Mouse (Mus musculus): ENCODE measurements at regions not wholly inside any gene's neighbourhood (a gene's known extent, or its start where the extent isn't known, plus 50 kb on each side); places are given as distances from the start of the nearest gene placed in this dataset.

DNA sequence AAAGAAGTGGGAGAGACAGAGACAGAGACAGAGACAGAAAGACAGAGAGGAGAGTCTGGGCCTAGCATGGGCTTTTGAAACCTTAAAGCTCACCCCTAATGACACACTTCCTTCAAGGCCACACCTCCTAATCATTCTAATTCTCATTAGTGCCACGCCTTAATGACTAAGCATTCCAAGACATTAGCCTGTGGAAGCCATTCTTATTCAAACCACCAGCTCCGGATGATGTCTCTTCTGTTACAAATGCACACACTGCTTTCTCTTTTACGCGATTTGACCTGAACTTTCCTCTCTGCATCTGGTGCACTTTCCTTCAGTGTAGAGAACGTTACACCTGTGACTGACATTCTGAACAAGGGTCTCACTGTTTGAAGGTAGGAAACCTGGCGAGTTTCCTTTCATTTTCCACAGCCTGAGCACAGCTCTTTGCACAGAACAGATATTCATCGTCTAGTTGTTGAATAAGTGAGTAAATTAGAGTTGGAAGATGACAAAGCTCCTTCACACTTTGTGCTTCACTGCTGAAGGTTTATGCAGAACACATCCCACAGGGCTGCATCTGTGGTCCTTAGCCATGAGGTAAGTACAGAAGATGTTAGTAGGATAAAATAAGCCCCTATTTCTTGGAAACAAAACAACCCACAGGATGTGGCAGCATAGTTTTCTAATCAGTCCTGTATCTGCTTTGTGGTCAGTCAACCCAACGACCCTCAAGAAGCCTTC is 116.8 kb downstream of the Faxc start:
- no peak for DNase-seq

DNA sequence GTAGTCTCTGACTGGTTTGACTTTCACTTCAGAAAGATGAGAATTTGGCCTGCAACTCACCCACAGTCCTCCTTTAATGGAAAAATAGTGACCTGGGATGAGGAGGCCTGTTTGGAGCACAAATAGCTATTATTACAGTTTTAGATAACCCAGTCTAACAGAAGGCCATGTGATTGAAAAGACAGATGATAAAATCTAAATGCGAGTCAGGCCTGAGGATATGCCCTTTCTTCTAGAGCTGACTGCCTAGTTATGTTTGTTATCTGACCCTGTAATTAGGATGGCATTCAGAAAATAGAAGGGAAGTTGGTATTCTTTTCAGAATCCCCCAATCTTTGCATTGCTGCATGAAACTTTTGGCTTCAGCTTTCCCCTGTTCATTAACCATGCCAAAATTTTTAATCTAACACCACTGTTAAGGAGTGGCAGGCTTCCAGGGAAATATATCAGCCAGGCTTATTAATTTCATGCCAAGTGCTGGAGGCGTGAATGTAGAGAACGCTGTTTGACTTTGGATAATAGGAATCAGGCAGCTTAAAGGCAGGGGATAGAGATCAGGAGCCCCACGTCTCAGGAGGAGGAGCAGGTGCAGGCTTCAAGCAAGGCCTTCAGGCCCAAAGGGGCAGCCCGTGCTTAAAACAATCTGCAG is 135.8 kb downstream of the Faxc start:
- no peak for DNase-seq

DNA sequence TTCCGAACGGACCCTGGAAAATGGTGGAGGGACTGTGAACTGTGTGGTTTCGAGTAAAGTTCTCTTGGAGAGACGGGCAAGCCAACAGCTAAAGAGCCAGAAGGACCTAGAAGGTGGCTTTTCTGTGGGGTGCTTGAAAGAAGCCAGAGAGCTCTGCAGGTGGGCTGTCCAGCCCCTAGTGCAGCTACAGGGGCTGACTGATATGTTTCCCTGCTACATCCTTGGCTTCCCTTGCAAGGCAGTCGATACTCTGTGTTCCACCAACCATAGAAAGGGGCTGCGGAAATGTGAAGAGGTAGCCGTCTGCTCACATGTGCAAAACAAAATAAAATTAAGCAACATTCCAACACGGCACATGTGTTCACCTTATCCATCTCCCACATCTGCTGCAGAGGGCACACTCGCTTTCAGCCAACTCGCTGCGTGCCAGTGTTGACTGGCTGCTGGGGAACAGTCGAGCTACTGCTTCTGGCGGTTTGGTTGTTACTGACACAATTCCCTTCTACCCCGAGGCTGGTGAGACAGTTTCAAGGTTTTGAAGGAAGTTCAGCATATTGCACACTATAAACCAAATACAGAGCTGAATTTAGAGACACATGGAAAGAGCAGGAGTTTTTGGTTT is 136.7 kb downstream of the Faxc start:
- no peak for DNase-seq

DNA sequence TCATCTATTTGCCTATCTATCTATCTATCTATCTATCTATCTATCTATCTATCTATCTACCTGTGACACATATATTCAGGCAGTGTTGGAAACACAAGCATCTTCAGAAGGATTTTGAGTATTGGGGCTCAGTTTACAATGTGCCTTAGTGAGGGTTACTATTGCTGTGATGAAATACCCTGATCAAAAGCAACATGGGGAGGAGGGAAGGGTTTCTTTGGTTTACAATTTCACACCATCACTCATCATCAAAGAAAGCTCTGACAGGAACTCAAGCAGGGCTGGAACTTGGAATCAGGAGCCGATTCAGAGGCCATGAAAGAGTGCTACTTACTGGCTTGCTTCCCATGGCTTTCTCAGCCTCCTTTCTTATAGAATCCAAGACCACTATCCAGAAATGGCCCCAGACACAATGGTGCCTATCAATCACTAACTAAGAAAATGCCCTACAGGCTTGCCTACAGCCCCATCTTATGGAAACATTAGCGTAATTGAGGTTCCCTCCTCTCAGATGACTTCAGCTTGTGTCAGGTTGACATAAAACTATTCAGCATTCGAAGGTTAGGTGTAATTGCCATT is 157.2 kb downstream of the Faxc start:
- DNase-seq = no peak

DNA sequence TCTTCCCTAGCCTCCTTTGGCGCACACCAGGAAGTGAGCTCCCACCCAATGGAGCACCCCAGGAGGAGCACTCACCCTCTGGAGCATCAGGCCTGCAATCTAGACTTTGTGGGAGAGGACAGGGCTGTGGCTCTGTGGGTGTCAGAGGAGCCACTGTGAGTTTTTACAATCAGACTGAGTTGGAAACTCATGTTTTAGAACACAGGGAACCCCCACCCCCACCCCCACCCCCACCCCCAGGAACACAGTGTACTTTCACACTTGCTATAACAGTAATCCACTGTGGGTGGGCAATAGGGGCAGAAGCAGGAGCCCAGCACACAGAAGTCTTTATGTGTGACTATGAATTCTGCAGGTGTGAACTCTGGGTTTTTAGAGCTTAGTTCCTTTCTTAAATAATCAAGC is 158.5 kb downstream of the Faxc start:
- DNase-seq = no peak

DNA sequence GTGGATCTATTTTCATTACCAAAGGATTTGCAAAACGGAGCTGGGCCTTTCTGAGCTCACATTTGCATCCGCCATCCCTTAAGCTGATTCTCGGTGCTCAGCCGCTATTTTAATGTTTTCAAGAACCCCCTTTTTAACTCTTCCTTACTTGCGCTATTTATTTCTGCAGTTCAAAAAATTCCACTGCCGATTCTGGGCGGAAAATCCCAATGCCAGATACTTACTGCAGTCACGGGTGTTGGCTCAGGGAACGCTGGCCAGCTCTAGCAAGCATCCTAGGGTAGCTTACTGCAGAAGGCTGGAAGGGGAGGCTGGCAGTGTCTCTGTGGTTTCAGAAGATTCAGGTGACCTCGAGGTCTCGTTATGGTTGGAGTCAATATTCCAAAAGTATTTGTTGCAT is 159.4 kb downstream of the Faxc start:
- DNase-seq = no peak

DNA sequence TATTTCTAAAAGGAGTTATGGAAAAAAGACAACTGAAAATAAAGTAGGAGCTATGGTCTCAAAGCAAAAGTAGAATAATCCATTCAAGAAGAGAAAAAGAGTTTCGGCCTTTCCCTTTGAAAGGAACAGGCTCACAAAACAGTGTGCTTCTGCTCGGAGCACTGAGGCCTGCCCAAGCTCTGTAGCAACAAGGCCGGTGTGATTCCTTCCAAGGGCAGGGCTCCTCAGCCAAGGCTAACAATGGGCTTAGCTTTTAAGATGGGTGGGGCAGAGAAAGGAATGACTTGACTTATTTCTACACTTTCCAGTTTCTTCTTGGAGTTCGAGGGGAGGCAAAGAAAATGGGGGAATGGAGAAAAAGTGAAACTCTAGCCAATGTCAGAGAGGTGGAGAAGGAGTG is 161.4 kb downstream of the Faxc start:
- DNase-seq = no peak

DNA sequence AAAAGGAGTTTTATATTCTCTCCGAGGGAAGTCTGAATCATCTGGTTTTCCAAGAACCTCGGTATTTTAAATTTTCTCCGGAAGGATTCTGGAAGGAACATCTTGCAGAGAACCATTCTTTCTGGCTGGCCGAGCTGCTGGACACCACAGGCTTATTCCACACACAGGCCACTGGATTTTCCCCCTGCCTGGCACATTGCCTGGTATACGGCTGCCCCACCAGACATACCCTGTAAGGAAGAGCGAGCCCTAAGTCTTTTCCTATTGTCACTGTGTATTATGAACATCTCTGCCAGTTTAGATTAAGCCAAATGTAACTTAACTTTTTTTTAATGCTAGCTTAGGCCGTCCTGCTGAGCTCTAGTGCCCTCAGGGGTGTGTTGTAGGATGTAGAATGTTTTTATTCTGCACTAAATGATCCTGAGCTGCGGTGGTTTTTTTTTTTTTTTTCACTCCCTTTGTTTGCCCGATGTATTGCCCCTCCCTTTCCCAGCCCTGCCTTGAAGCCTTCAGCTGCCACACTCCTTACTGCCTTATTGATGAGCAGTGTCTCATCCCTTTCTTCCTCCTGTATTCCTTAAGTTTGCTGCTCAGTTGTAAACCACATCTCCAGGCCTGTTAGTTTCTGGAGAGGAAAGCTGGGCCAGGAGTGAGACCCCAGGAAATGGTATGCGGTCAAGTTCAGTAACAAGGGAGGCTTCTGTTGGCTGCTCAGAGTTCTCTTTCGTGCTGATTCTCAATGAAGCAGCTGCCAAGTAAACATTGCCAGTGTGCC is 164.3 kb downstream of the Faxc start:
- no peak for DNase-seq

DNA sequence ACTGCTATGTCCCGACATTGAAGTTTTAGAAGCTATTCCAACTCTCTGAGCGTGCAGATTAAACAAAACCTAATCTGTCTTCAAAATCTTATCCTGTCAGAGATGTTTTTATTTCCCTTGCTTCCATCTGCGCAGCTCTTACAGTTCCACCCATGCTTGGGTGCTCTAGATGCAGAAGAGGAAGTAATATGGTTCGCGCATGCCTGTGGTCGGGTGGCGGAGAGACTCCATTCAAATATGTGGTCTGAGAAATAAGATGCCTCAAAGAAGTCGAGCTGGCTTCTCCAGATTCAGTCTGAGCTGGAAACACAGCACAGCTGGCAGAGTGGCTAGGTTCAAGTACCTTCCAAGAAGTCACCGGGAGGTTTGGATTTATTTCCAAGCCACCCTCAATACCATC is 167.5 kb downstream of the Faxc start:
- DNase-seq = no peak

DNA sequence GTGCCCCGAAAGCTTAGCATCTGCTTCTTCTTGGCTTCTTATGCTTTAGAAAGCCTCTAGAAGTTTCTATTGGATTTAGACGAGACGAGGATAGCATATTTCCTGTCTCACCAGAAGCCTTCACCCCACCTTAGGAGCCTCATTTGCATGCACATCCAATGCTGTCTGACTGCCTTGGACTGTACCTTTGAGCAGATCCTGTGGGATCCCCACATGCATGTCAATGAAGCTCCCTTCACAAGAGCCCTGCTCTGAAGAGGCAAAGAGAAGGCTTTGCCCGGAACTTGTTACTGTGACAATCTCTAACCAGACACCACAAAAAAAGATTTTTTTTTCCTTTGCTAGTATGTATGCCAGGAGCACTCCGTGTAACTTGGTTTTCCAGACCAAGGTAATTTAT is 171.3 kb downstream of the Faxc start:
- DNase-seq = no peak

DNA sequence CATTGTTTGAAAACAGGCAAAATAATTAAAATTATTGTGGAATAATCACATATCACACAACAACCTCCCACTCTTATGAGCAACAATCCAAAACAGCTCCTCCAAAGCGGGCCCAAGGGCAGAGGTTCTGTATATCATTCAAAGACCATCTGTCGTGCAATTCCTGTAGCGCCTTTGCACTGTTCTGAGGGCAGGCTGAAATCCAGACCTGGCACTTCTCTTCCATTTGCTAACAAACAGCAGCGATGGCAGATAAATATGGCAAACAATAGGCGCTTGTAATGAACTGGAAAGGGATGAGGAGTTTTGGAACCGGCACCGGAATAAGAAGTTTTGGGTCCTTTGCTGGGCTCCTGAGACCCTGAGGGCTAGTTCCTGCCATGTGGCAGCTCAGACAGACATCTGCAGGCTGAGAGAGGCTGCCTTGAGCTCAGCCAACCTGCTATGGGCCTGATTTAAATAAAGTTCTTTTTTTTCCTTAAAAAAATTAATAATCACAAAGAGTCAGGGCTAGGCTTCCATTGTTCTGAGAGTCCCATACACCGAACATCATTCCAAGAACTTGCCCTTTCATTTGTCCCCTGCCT is 172.0 kb downstream of the Faxc start:
- DNase-seq = no peak

DNA sequence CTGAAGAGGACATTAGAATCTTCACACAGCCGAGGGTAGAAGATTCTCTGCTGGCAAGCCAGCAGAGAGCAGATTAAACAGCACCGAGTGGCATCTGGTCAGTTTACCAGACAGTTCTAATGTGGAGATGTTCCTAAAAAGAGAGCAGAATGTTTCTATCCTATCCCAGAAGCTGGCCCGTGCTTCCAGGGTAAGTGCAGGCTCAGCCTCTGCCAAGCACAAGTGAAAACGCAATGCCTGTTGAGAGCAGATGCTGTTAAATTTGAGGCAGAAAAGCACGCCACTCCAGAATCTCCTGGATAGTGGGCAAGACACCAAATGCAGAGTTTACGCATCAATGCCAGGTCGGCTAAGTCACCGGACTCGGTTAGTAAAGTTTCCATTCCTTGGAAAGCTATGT is 175.8 kb downstream of the Faxc start:
- no peak for DNase-seq

DNA sequence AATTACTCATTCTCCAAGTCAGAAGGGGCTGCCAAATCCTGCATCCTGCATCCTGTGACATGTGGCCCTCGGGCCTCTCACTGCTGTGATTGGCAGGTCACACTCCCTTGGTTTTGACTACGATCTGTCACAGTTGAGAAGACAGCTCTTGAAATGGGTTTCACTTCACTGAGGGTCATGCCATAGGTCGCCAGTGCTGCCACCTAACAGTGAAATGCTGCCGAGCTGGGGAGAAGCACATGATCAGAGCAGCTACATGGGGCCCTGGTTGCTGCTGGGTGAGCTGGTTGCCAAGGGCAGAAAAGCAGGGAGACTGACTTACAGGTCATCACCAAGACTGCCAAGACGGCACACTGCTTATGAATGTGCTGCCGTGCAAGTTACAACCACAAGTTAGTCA is 178.3 kb downstream of the Faxc start:
- DNase-seq = no peak

DNA sequence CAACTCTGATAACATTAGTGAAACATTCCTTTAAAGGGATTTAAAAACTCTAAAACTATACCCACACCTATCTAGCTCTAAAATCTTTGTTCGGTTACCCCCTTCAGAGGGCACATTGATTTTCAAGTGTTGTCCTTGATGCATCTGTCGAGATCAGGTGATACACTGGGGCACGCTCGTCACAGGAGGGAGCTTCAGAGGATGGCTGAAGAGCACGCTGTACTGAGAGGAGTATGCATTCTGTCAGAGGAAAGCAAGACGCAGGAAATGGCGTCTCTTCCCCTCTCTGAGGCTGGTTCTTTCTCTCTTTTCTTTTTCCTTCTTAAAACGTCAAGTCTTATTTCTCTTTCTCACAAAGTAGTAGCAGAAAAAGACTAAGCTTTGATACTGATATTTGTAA is 179.3 kb downstream of the Faxc start:
- DNase-seq = no peak

DNA sequence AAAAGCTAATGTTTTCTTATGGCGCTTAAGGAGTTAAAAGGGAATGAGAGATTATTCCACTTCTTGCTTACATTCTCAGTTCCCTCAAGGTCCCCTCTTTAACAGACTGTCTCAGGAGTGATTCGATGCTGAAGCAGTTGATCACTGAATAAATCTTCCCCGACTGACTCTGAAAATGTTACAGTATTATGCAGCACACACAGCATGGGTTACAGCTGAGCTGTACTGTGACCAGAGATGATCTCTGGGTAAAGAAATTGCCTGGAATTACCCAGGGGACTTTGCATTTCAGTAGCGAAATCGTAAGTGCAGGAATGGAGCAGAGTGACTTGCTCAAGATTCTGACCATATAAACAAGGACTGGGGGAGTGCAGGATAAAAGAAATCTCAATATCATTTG is 181.1 kb downstream of the Faxc start:
- DNase-seq = no peak

DNA sequence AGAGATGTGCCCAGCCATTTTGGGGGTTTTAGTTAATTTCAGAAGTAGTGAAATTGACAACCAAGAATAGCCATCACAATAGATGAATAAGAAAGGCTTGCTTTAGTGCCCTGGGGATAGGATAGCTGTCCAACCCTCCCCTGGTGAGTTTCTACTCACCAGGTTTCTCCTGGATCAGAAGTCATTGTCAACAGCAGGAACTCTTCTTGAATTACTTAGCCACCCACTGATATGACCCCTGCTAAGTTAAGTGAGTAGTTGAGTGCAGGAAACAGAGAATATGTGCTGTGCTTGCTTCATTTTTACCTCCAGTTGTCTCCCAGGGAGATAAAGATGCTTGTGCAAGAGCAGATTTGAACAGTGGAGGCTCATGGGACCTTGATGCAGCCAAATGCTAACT is 183.3 kb downstream of the Faxc start:
- DNase-seq = no peak

DNA sequence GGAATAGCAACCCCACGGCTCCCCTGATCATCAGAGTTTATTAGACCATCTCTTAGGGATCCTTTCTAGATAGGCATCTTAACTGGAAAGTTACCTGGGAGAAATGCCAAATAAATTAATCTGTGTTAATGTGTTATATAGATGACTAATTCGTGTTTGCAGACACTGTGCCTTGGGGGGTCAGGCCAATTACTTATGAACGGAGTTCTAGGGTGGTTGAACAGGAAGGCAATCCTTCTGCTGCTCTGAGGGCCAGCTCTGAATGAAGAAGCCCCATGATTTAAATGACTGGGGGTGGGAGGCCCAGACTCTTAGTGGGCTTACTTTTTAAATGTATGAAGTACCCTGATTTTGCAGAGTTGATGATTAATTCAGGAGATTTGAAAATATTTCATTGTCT is 188.7 kb downstream of the Faxc start:
- no peak for DNase-seq

DNA sequence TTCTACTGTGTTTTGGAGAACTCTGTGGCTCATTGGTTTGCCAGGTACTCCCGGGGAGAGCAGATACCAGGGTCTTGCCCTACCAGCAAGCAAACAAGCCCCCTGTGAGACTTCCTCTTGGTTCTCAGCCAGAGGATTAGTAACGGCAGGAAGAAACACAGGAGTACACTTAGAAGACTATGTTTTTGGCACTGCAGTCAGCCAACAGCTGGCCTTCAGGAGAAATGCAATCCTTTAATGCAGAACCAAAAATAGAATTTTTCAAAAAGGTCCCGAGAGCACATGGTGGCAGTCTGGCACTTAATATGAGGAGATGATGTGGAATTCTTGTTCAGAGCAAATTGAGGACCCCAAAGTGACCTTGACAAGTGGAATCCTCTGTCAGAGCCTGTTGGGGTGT is 189.8 kb downstream of the Faxc start:
- no peak for DNase-seq

DNA sequence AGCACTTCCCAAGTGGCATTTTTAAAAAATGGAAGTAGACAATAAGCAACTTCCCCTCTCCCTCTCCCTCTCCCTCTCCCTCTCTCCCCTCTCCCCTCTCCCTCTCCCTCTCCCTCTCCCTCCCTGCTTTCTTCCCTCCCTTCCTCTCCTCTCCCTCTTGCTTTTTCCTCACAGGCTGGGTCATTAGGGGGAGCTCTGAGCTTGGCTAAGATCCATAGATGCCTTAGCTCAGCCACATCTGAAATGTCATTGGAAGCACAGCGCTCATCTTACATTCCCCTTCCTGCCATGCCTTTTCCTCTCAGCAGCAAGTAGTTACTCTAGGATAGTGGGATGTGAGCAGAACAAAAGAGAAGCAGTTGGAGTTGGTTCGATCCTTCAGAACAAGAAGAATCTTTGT is 190.3 kb downstream of the Faxc start:
- no peak for DNase-seq

DNA sequence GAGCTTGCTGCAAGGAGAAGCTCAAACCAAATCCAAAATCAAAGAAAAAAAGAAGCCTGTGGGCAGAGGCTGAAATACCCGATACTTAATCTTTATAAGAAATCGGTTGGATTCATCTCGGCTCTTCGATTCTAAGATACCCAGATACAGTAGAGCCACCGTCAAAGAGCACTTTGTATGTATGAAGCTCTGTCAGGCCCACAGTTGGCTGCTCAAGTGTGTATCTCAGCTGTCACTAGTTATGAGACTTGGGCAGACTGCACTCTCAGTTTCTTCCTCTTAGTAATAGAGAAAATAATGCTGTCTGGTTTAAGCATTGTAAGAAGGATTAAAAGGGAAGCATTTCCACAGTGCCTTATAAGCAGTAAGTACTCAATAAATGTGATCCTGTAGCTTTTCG is 193.7 kb downstream of the Faxc start:
- DNase-seq = no peak

DNA sequence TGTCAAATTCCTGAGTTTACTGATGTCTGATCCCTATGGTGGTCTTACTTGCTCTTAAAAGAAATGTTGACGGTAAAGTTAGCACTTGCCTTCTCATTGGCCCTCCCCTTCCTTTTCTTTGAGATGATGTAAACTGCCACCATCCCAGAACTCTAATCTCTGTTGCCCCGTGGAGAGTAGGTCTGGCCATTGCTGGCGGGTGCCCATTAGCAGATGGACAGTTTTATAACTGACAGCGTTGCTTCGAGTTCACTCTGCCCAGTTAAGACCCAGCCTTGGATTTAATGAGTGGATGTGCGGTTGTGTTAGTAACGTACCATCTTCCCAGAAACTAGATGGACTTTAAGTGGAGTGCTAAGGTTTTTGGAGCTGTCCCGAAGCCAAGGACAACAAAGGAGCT is 199.4 kb downstream of the Faxc start:
- DNase-seq = no peak

DNA sequence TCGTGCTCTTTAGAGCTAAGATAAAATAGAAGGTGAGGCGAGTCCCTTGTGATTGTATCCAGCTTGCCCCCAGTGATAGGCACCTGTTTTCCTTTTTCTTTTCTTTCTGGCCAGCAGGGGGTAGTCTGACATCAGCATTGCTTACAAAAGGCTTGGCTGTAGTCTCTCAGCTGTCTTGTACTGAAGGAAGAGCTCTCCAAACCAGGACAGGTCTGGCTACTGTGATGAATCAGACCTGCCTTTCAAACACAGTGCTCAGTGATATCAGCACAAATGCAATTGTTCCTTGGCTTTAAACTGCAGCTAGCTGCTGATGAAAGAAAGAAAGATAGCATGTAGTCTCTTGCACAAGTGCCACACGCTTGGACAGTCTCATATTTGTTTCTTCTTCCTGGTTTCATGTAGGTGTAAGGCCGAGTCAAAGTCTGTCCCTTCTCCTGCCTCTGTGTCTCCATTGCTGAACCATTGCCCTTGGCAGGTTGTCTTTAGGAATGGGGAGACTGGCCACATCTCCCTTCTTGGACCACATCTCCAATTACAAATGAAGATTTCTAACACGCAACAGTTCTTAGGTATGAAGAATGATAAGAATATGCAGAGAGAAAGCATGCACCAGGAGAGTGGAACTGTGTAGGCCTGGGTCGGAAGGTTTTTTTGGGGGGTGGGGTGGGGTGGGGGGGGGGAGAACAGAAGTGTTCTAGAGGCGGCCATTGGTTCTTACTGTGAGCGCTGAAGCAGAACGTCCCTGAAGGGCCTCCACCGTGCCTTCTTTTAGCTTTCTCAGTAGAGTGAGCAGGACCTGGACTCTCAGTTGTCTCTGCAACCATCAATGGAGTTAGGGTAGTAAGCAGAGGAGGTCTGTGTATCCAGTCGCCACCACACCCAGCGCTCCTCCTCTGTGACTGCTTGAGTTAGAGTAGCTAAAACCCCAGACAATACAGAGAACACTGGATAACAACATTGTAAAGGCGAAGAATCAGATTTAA is 200.9 kb downstream of the Faxc start:
- peak; percentile 50 for DNase-seq

Measured in kidney, postnatal 14 days (tissue).